Mouse (Mus musculus) neutrophil, adult 5-6 weeks (primary cell): ENCODE results near the gene Pmm1. TPM values are rescaled to one million over a fixed set of nuclear protein-coding genes. Genes with fewer than 3 reads are reported as not detected.

Experiments used
- ATAC-seq: fragments of 151-379, 151-347 bp; 2 replicates; pipeline ENCODE4 v1.8.0; 2017; ENCODE audit warnings: mild to moderate bottlenecking, moderate TSS enrichment; ENCODE audit not compliant: insufficient number of reproducible peaks, poor library complexity, low FRiP score, severe bottlenecking; ENCODE audit errors: extremely low read depth
- total RNA-seq: library from RNA; stranded (forward); fragments of 200-1000 nt; gene quantifications from 2 replicates; pipeline ENCODE4 v1.2.3, GENCODE M21; 2017

The Pmm1 gene
- total RNA-seq, 1 experiment from 2014 or later: 5.0 TPM

GRCm38 (mm10) chr15:81961078-81961451 lies 335 bp upstream of the Pmm1 start:
- ATAC-seq: no peak

GRCm38 (mm10) chr15:81958906-81959305 lies 1.8 kb downstream of the Pmm1 start:
- ATAC-seq: no peak

- ATAC-seq: no peak
Observed at GRCm38 (mm10) chr15:81957598-81957997, 3.1 kb downstream of the Pmm1 start.

- no peak for ATAC-seq
Observed at GRCm38 (mm10) chr15:81956457-81956856, 4.3 kb downstream of the Pmm1 start.

- no peak for ATAC-seq
Observed at GRCm38 (mm10) chr15:81955414-81955813, 5.3 kb downstream of the Pmm1 start.

- no peak for ATAC-seq
Observed at GRCm38 (mm10) chr15:81954716-81955115, 6.0 kb downstream of the Pmm1 start.

- no peak for ATAC-seq
Observed at GRCm38 (mm10) chr15:81954151-81954583, 6.6 kb downstream of the Pmm1 start.

- no peak for ATAC-seq
Observed at GRCm38 (mm10) chr15:81952310-81952709, 8.4 kb downstream of the Pmm1 start.

GRCm38 (mm10) chr15:81951159-81951558 lies 9.6 kb downstream of the Pmm1 start:
- no peak for ATAC-seq

GRCm38 (mm10) chr15:81950716-81951115 lies 10.0 kb downstream of the Pmm1 start:
- ATAC-seq: no peak

- ATAC-seq: no peak
Observed at GRCm38 (mm10) chr15:81949476-81950131, 11.1 kb downstream of the Pmm1 start.

GRCm38 (mm10) chr15:81949076-81949475 lies 11.7 kb downstream of the Pmm1 start:
- no peak for ATAC-seq

- ATAC-seq: no peak
Observed at GRCm38 (mm10) chr15:81943176-81943749, 17.5 kb downstream of the Pmm1 start.

GRCm38 (mm10) chr15:81941010-81941409 lies 19.7 kb downstream of the Pmm1 start:
- no peak for ATAC-seq

GRCm38 (mm10) chr15:81940219-81940618 lies 20.5 kb downstream of the Pmm1 start:
- no peak for ATAC-seq

- no peak for ATAC-seq
Observed at GRCm38 (mm10) chr15:81939774-81940173, 21.0 kb downstream of the Pmm1 start.

- no peak for ATAC-seq
Observed at GRCm38 (mm10) chr15:81939157-81939715, 21.5 kb downstream of the Pmm1 start.

- ATAC-seq: no peak
Observed at GRCm38 (mm10) chr15:81938246-81938645, 22.5 kb downstream of the Pmm1 start.

- no peak for ATAC-seq
Observed at GRCm38 (mm10) chr15:81937098-81937972, 23.4 kb downstream of the Pmm1 start.

GRCm38 (mm10) chr15:81936679-81937078 lies 24.1 kb downstream of the Pmm1 start, which contains the start of gene Csdc2:
Gene Csdc2, plus strand, starts transcription at chr15:81936759.
- no peak for ATAC-seq
